Mouse (Mus musculus) midbrain, embryonic 12.5 days (tissue): ENCODE measurements at regions not wholly inside any gene's neighbourhood (a gene's known extent, or its start where the extent isn't known, plus 50 kb on each side); places are given as distances from the start of the nearest gene placed in this dataset.

ENCODE experiments used
- ATAC-seq: fragments of 200-750 bp; cut with Nextera tagmentation; 2 replicates; pipeline ENCODE4 v1.8.0; 2017; ENCODE audit warnings: low read depth, moderate TSS enrichment, moderate library complexity; ENCODE audit not compliant: low FRiP score
- H3K27ac ChIP-seq: fragments of 300-500 bp; sonication (generic); replicated peaks from 2 replicates; pipeline ENCODE4 v1.5.1; 2016; ENCODE audit warnings: mild to moderate bottlenecking
- H3K27me3 ChIP-seq: fragments of 300-500 bp; sonication (generic); 2 replicates; pipeline ENCODE4 v1.6.1; 2016; ENCODE audit warnings: mild to moderate bottlenecking
- H3K36me3 ChIP-seq: fragments of 300-500 bp; sonication (generic); 2 replicates; pipeline ENCODE4 v1.6.1; 2016
- H3K4me1 ChIP-seq: fragments of 300-500 bp; sonication (generic); 2 replicates; pipeline ENCODE4 v1.6.1; 2016
- H3K4me2 ChIP-seq: fragments of 300-500 bp; sonication (generic); replicated peaks from 2 replicates; pipeline ENCODE4 v1.6.1; 2016; ENCODE audit warnings: mild to moderate bottlenecking, moderate library complexity
- H3K4me3 ChIP-seq: fragments of 300-500 bp; sonication (generic); 2 replicates; pipeline ENCODE4 v1.5.1; 2016; ENCODE audit warnings: mild to moderate bottlenecking
- H3K9ac ChIP-seq: fragments of 300-500 bp; sonication (generic); replicated peaks from 2 replicates; pipeline ENCODE4 v1.6.1; 2016; ENCODE audit warnings: mild to moderate bottlenecking, moderate library complexity
- H3K9me3 ChIP-seq: fragments of 300-500 bp; sonication (generic); 2 replicates; pipeline ENCODE4 v1.6.1; 2016; ENCODE audit warnings: mild to moderate bottlenecking
- WGBS: fragments of 180-500 bp; shearing (Covaris S2); methylation state at CpG from one replicate; pipeline ENCODE4 v1.1.7; 2016; 5-methylcytosine and 5-hydroxymethylcytosine counted together

DNA sequence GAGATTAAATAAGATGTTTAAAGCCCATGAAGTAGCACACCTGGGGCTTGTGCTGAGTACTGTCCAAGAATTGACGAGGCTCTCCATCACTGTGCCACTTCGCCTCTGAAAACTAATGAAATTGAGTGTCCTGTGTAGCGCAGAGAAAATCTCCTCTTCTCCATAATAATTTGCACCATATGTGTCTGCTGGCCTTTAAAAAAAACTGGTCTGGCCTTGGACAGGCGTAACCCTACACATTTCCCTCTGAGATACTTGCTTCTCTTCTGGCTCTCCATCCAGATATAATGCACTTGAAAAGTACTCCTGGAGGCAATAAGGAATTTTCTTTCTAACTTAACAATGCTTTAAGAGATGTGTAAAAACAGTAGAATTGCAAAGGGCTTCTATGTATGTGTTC, 164.5 kb upstream of the Rnd3 start:
- ATAC-seq, result no peak
- Histone ChIP-seq H3K4me3 (no peak overlapping the region), H3K27me3 (no peaks in the 10 kb centered on the region), H3K9me3 (peaks cover 5% of the 10 kb centered on the region; the same call in 1 of the 2 replicates), H3K4me1 (no peaks in the 10 kb centered on the region), H3K27ac (no peak overlapping the region), H3K4me2 (no peak overlapping the region), H3K9ac (no peak overlapping the region), H3K36me3 (no peaks in the 10 kb centered on the region)
- WGBS, result 82% methylated on average over 4 of the region's 4 CpGs

DNA sequence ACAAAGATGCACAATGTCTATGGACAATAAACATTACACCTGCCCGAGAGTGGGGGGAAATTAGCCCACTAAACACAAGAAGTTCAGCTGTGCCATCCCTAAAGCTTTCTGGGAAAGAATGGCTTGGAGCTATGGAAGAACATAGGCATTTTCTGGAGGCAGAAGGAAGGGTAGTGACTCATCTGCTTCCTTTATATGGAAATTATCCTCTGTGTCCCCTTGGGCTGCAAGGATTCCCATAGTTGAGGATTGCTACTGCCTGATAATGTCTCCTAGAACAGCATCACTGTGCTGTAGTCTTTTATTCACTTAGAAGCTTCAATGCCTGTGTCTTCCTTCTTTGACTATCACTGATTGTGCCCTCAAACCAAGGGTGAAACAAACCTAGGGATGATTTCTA, 157.3 kb upstream of the Rnd3 start:
- H3K4me3 ChIP-seq, result no peak overlapping the region
- H3K9me3 ChIP-seq, result no peaks in the 10 kb centered on the region
- no peak for ATAC-seq
- H3K9ac ChIP-seq, result no peak overlapping the region
- no peak overlapping the region for H3K27ac ChIP-seq
- H3K4me1 ChIP-seq, result no peaks in the 10 kb centered on the region
- no peak overlapping the region for H3K4me2 ChIP-seq
- H3K36me3 ChIP-seq, result no peaks in the 10 kb centered on the region
- 82% methylated on average over 1 of the region's 1 CpGs for WGBS
- no peaks in the 10 kb centered on the region for H3K27me3 ChIP-seq

DNA sequence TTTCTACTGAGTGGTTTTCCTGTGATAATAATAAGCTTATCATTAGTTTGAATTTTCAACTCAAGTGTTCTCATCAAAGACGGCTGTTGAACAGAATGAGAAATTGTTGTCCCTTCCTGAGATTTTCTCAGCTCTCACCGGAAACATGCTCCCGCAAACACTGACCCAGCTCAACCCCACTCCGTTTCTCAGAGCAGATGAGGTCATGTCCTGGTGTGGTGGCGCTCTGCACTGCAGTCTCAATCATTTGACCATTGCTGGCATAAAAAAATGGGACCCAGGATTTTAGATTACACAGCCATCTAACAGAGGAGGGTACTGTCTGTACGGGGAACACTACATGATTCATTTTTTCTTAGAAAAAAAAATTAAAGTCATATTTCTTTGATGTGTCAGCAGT, 156.5 kb upstream of the Rnd3 start:
- Histone ChIP-seq H3K27ac (no peak overlapping the region), H3K4me3 (no peak overlapping the region), H3K9me3 (no peaks in the 10 kb centered on the region), H3K27me3 (no peaks in the 10 kb centered on the region), H3K4me1 (no peaks in the 10 kb centered on the region), H3K36me3 (no peaks in the 10 kb centered on the region), H3K4me2 (no peak overlapping the region), H3K9ac (no peak overlapping the region)
- ATAC-seq, result no peak
- WGBS, result 58% methylated on average over 6 of the region's 6 CpGs

DNA sequence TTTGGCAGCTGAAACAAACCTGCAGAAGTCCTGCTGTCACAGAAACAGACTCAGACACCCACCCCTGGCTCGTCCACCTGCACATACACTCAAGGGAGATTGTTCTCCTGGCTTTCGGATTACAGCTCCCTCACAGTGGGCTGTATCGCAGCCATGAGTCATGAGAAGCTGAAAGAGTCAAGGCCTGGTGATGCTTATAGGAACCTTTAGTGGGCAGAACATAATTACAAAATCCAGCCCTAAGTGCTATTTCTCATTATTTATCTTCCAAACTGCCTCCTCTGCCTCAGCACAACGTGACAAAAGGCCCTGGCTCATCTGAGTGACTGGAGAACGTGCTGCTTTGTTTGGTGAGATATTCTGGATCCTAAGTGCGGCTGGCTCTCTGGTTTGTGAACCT, 155.8 kb upstream of the Rnd3 start:
- Histone ChIP-seq H3K27ac (no peak overlapping the region), H3K9me3 (no peaks in the 10 kb centered on the region), H3K4me2 (no peak overlapping the region), H3K27me3 (no peaks in the 10 kb centered on the region), H3K4me3 (no peak overlapping the region), H3K36me3 (no peaks in the 10 kb centered on the region), H3K4me1 (no peaks in the 10 kb centered on the region), H3K9ac (no peak overlapping the region)
- no peak for ATAC-seq
- 69% methylated on average over 6 of the region's 6 CpGs for WGBS

DNA sequence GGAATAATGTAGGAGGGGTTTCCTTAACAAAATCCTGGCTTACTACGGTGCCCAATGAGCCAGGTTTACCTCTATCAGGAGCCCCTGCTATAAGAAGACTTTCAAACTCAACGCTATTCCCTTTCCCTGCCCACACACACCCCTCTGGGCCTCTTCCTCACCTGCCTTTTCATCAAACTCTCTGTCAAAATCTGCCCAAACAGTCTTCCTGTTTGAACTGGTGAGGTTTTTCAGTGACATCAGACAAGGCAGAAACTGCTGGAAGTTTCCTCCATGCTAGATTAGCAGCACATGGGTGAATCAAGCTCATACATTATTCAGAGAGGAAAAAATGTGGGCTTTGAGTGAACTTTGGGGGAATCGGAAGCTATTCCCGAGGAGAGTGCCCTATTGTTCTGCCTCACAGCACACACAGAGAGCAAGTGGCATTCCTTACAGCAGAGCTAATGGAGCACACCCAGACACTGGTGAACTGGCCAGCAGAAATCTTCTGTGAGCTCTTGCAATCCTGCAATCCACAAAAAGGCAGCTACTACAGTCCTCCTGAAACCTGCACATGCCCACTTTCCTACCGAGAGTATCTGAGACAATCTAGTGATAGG, 141.8 kb upstream of the Rnd3 start:
- Histone ChIP-seq H3K27ac (no peak overlapping the region), H3K9me3 (no peaks in the 10 kb centered on the region), H3K9ac (no peak overlapping the region), H3K36me3 (no peaks in the 10 kb centered on the region), H3K4me1 (peaks cover 7% of the 10 kb centered on the region; the same call in 1 of the 2 replicates), H3K4me3 (no peak overlapping the region), H3K27me3 (no peaks in the 10 kb centered on the region), H3K4me2 (no peak overlapping the region)
- ATAC-seq, result peak; percentile 71
- 36% methylated on average over 5 of the region's 5 CpGs for WGBS

DNA sequence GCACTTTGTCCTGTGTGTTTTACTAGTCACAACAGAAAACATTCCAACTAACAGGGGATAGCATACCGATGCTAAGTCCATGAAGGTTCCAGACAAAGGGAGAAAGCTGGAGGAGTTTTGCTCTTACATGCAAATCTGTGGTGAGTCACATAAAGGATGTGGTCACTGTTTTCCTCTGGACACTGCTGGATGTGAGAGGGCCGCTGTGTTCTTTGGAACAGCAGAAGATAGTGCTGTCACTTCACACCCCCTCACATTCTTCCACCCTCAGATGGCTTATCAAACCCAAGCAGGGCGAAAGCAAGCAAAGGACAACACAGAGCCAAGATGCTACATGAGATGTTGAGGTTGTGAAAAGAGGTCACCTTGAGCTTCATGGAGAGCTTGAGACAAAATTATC, 139.8 kb upstream of the Rnd3 start:
- 88% methylated on average over 3 of the region's 3 CpGs for WGBS
- Histone ChIP-seq H3K9me3 (no peaks in the 10 kb centered on the region), H3K4me1 (peaks cover 11% of the 10 kb centered on the region; the same call in 1 of the 2 replicates), H3K9ac (no peak overlapping the region), H3K4me2 (no peak overlapping the region), H3K27me3 (no peaks in the 10 kb centered on the region), H3K4me3 (no peak overlapping the region), H3K27ac (no peak overlapping the region), H3K36me3 (no peaks in the 10 kb centered on the region)
- ATAC-seq, result no peak

DNA sequence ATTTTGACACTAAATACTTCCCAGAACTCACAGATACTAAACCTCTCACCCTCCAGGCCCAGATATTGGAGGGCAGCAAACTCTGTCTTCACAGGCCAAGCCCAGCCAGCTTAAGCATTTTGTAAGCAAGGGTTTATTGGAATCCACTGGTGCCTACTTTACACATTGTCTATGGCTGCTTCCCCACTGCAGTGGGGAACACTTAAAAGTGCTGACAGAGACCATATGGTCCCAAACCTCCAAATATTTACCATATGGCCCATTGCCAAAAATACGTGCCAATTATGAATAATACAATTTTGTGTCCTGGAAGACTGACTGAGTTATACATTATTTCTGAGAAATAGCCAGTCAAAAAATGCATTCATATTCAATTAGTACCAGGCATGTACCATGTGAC, 136.7 kb upstream of the Rnd3 start:
- peaks cover 5% of the 10 kb centered on the region; the same call in 1 of the 2 replicates for H3K4me1 ChIP-seq
- H3K4me2 ChIP-seq, result no peak overlapping the region
- no peak overlapping the region for H3K4me3 ChIP-seq
- no peaks in the 10 kb centered on the region for H3K9me3 ChIP-seq
- H3K9ac ChIP-seq, result no peak overlapping the region
- ATAC-seq, result no peak
- H3K36me3 ChIP-seq, result no peaks in the 10 kb centered on the region
- H3K27me3 ChIP-seq, result no peaks in the 10 kb centered on the region
- H3K27ac ChIP-seq, result no peak overlapping the region
- WGBS, result 87% methylated on average over 1 of the region's 1 CpGs

DNA sequence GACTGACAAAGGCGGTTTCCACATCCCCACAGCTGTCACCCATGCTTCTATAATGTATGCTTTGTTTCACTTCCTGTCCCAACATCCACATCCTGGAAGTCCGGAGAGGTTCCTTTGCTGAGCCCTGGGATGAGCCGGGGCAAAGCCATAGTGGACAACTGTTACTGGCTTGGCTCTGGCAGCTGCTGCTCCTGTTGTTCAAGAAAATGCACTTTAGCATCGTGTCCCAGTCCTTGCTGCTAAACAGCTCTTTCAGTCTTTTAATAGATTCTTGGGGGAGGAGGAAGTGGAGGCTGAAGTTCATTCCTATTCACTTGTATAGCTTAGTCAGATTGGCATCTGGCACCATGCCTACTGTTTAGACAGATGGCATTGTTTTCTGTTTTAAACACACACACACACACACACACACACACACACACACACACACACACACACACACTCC, 135.9 kb upstream of the Rnd3 start:
- peak; percentile 65 for ATAC-seq
- Histone ChIP-seq H3K27ac (peak overlapping the region; percentile 58; the same call in 1 of the 2 replicates), H3K4me2 (no peak overlapping the region), H3K4me3 (no peak overlapping the region), H3K27me3 (no peaks in the 10 kb centered on the region), H3K9ac (no peak overlapping the region), H3K9me3 (no peaks in the 10 kb centered on the region), H3K36me3 (no peaks in the 10 kb centered on the region), H3K4me1 (peaks cover 4% of the 10 kb centered on the region; the same call in 1 of the 2 replicates)
- 47% methylated on average over 4 of the region's 4 CpGs for WGBS

DNA sequence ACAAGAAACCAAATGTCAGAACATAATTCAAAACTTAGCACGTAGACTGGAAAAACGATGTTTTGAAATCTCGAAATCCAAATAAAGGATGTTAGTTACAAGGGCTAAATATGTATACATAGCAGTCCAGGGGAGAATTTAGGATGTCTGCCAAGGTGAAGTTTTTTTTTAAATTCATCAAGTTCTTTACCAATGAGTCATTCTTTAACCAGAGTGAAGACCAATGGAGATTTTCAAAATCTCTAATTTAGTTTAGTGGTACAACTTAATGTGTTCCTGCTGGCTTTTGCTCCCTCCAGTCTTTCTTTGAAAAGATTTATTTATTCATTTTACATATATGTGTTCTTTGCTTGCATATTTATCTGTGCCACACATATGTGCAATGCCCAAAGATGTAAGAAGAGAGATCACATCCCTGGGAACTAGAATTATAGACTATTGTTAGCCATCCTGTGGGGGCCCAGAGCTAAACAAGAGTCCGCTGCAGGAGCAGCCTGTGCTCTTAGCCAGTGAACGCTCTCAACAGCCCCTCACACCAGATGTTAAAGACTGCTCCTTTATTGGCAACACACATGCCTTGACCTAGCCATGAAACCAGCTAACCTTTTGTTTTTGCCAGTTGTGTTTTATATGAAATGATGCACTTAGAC, 130.6 kb upstream of the Rnd3 start:
- WGBS, result 82% methylated on average over 5 of the region's 5 CpGs
- Histone ChIP-seq H3K27me3 (no peaks in the 10 kb centered on the region), H3K27ac (no peak overlapping the region), H3K9ac (no peak overlapping the region), H3K4me1 (peaks cover 3% of the 10 kb centered on the region; the same call in 1 of the 2 replicates), H3K9me3 (no peaks in the 10 kb centered on the region), H3K4me2 (no peak overlapping the region), H3K4me3 (no peak overlapping the region), H3K36me3 (no peaks in the 10 kb centered on the region)
- ATAC-seq, result no peak

DNA sequence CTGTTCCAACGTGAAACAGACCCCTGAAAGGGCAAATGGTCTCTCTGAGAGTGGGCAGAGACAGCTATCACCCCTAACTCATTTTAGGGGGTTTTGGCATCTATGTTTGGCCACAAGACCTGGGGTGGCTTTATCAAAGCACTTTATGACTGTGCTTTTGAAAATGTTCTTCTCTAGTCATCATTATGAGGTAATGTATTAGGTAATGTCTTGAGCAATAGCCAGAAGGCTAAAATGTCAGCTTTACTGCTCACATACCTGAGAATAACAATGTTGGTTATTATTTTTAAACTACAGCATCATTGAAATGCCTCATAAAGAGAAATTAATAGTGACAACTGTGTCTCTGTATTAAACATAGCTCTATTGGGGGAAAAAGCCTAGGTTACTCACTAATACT, 129.9 kb upstream of the Rnd3 start:
- Histone ChIP-seq H3K36me3 (no peaks in the 10 kb centered on the region), H3K27me3 (no peaks in the 10 kb centered on the region), H3K9me3 (no peaks in the 10 kb centered on the region), H3K4me3 (no peak overlapping the region), H3K4me1 (0 out of 2 replicates have a peak, but pooled peaks cover 3% of the 10 kb centered on the region), H3K9ac (no peak overlapping the region), H3K4me2 (no peak overlapping the region), H3K27ac (no peak overlapping the region)
- 80% methylated on average over 1 of the region's 1 CpGs for WGBS
- ATAC-seq, result no peak

DNA sequence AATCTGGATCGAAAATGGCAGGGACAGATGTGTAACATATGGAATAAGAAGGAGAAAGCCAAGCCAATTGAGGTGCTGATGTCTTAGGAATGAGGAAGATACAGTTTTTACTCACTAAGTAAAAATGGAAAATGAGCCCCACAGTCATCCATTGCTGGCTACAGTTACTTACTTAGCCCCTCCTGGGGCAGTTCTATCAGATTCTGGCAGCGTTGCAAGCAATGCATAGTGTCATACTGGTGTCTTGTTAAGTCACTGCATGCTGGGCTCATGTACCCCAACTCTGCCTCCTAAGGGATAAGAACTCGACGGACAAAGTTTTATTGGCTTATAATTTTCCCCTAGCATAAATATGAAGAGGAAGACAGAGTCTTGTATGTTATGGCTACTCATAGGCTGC, 129.4 kb upstream of the Rnd3 start:
- Histone ChIP-seq H3K9me3 (no peaks in the 10 kb centered on the region), H3K27me3 (no peaks in the 10 kb centered on the region), H3K36me3 (no peaks in the 10 kb centered on the region), H3K9ac (no peak overlapping the region), H3K4me2 (no peak overlapping the region), H3K4me1 (0 out of 2 replicates have a peak, but pooled peaks cover 3% of the 10 kb centered on the region), H3K27ac (no peak overlapping the region), H3K4me3 (no peak overlapping the region)
- WGBS, result 89% methylated on average over 4 of the region's 4 CpGs
- no peak for ATAC-seq

DNA sequence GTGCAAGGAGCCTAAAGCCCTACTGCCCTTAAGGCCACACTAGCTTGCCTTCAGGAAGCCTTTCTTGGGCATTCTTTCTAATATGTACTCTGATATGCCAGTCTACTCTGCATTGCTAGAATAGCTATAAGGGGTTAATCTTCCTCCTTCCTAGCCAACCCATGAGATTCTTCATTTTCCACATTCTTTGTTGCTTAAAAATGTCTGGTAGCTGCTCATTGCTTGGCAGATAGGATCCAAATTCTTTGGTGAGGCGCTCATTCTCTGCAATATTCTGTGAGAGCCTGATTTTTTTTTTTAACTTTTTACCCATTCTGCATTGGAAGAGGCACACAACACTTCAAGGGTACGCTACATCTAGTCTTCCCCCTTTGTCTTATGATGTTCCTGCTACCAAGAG, 127.7 kb upstream of the Rnd3 start:
- H3K4me3 ChIP-seq, result no peak overlapping the region
- no peaks in the 10 kb centered on the region for H3K9me3 ChIP-seq
- no peak overlapping the region for H3K4me2 ChIP-seq
- no peaks in the 10 kb centered on the region for H3K27me3 ChIP-seq
- H3K36me3 ChIP-seq, result no peaks in the 10 kb centered on the region
- H3K9ac ChIP-seq, result no peak overlapping the region
- ATAC-seq, result no peak
- WGBS, result 79% methylated on average over 2 of the region's 2 CpGs
- H3K27ac ChIP-seq, result no peak overlapping the region
- 0 out of 2 replicates have a peak, but pooled peaks cover 3% of the 10 kb centered on the region for H3K4me1 ChIP-seq
